Mouse (Mus musculus): ENCODE data around the gene Tmem95.

Gene Tmem95

GRCm38 (mm10) chr11:69910781-69911560 lies 33.2 kb upstream of the Tmem95 start:
- DNase-seq, result no peak

GRCm38 (mm10) chr11:69910177-69910576 lies 32.4 kb upstream of the Tmem95 start:
- DNase-seq, result no peak

GRCm38 (mm10) chr11:69909174-69909573 lies 31.4 kb upstream of the Tmem95 start:
- no peak for DNase-seq

GRCm38 (mm10) chr11:69908645-69909044 lies 30.8 kb upstream of the Tmem95 start:
- no peak for DNase-seq

- DNase-seq, result no peak
These were observed 26.5 kb upstream of the Tmem95 start for GRCm38 (mm10) chr11:69904311-69904710.

GRCm38 (mm10) chr11:69902972-69903371 lies 25.2 kb upstream of the Tmem95 start:
- DNase-seq, result no peak

- no peak for DNase-seq
These were observed 24.2 kb upstream of the Tmem95 start for GRCm38 (mm10) chr11:69901993-69902392.

GRCm38 (mm10) chr11:69901406-69901846 lies 23.6 kb upstream of the Tmem95 start:
- DNase-seq, result peak; percentile 98

GRCm38 (mm10) chr11:69900471-69901405 lies 22.9 kb upstream of the Tmem95 start, which contains the start of the genes 2810408A11Rik and Neurl4:
2810408A11Rik (minus strand) TSS chr11:69900987.
Neurl4 (plus strand) TSS chr11:69901072.
- DNase-seq, result peak; percentile 92

GRCm38 (mm10) chr11:69899870-69900269 lies 22.1 kb upstream of the Tmem95 start:
- no peak for DNase-seq

- DNase-seq, result no peak
These were observed 17.5 kb upstream of the Tmem95 start, which contains the start of gene Acap1 for GRCm38 (mm10) chr11:69895291-69895690. Acap1 (minus strand) TSS chr11:69895539.

GRCm38 (mm10) chr11:69894671-69895070 lies 16.9 kb upstream of the Tmem95 start:
- no peak for DNase-seq

GRCm38 (mm10) chr11:69891482-69891881 lies 13.7 kb upstream of the Tmem95 start:
- peak; percentile 23 for DNase-seq

- no peak for DNase-seq
These were observed 9.3 kb upstream of the Tmem95 start for GRCm38 (mm10) chr11:69886907-69887635.

- DNase-seq, result no peak
These were observed 6.8 kb upstream of the Tmem95 start for GRCm38 (mm10) chr11:69884663-69885062.

- DNase-seq, result no peak
These were observed 6.4 kb upstream of the Tmem95 start for GRCm38 (mm10) chr11:69884240-69884639.

- no peak for DNase-seq
These were observed 5.8 kb upstream of the Tmem95 start for GRCm38 (mm10) chr11:69883527-69884151.

- DNase-seq, result peak; percentile 28
These were observed 5.2 kb upstream of the Tmem95 start for GRCm38 (mm10) chr11:69883066-69883465.

GRCm38 (mm10) chr11:69881787-69882670 lies 4.2 kb upstream of the Tmem95 start:
- DNase-seq, result peak; percentile 19

GRCm38 (mm10) chr11:69880853-69881603 lies 3.2 kb upstream of the Tmem95 start, which contains the start of gene Kctd11:
Kctd11 (minus strand) TSS chr11:69881406.
- peak; percentile 77 for DNase-seq
